Mouse (Mus musculus) cerebellum, adult 2 months (tissue): ENCODE measurements around the gene Slc25a48. TPM values are rescaled to one million over a fixed set of nuclear protein-coding genes. Genes with fewer than 3 reads are reported as not detected.

Experiments
- DNase-seq, 2 experiments: peaks; one replicate each; pipeline ENCODE4 v3.0.0; 2021
- H3K27ac ChIP-seq: fragments of 200-500 bp; 2 replicates; pipeline ENCODE4 v1.5.1; 2012; ENCODE audit warnings: low read length, control low read depth, inconsistent platforms; ENCODE audit not compliant: insufficient read depth
- H3K27me3 ChIP-seq: fragments of 200-500 bp; 2 replicates; pipeline ENCODE4 v1.6.1; 2012; ENCODE audit warnings: inconsistent platforms, mild to moderate bottlenecking, low read length, moderate library complexity; ENCODE audit not compliant: control insufficient read depth, insufficient read depth
- H3K4me1 ChIP-seq: fragments of 200-500 bp; 2 replicates; pipeline ENCODE4 v1.6.1; 2011; ENCODE audit warnings: low read length; ENCODE audit not compliant: control insufficient read depth, insufficient read depth
- H3K4me3 ChIP-seq: fragments of 200-500 bp; replicated peaks from 2 replicates; pipeline ENCODE3; 2011; ENCODE audit warnings: mild to moderate bottlenecking, low read depth, low read length, control low read depth; ENCODE audit not compliant: insufficient read depth
- CTCF ChIP-seq: fragments of 200-500 bp; IDR thresholded peaks from 2 replicates; pipeline ENCODE4 v1.5.1; 2011; ENCODE audit warnings: low read depth, mild to moderate bottlenecking, control low read depth, low read length, moderate library complexity, borderline replicate concordance; ENCODE audit not compliant: insufficient read depth
- POLR2A ChIP-seq: fragments of 200-500 bp; IDR thresholded peaks from 2 replicates; pipeline ENCODE4 v1.6.1; 2011; ENCODE audit warnings: low read length, control low read depth, borderline replicate concordance; ENCODE audit not compliant: insufficient read depth
- WGBS: fragments of 180-500 bp; shearing (Covaris S2); methylation state at CpG from one replicate; pipeline ENCODE4 v1.1.7; 2018; 5-methylcytosine and 5-hydroxymethylcytosine counted together
- polyA plus RNA-seq: library from polyadenylated mRNA; depleted of rRNA; stranded (reverse); fragments of >200 nt; gene quantifications from 2 replicates; pipeline ENCODE4 v1.2.3, GENCODE M21; 2012

Slc25a48 gene
- polyA plus RNA-seq, 1 experiment: 0.34 TPM

GRCm38 (mm10) chr13:56461460-56461859 lies 23.3 kb downstream of the Slc25a48 start:
- Histone ChIP-seq H3K27ac (no peak overlapping the region), H3K4me1 (no peaks in the 10 kb centered on the region), H3K4me3 (no peak overlapping the region), H3K27me3 (no peaks in the 10 kb centered on the region; the same call in 1 of the 2 replicates)
- no peak for TF ChIP-seq CTCF
- no peak for TF ChIP-seq POLR2A
- 91% methylated on average over 4 of the region's 4 CpGs for WGBS
- DNase-seq: no peak

GRCm38 (mm10) chr13:56462791-56463190 lies 24.6 kb downstream of the Slc25a48 start:
- no peak for DNase-seq
- TF ChIP-seq CTCF (no peak), POLR2A (no peak)
- WGBS: 76% methylated on average over 4 of the region's 4 CpGs
- Histone ChIP-seq H3K27ac (no peak overlapping the region), H3K4me1 (no peaks in the 10 kb centered on the region), H3K27me3 (no peaks in the 10 kb centered on the region; the same call in 1 of the 2 replicates), H3K4me3 (no peak overlapping the region)

- Histone ChIP-seq H3K4me1 (no peaks in the 10 kb centered on the region), H3K4me3 (no peak overlapping the region), H3K27ac (no peak overlapping the region), H3K27me3 (no peaks in the 10 kb centered on the region; the same call in 1 of the 2 replicates)
- 25% methylated on average over 7 of the region's 7 CpGs for WGBS
- TF ChIP-seq CTCF (no peak), POLR2A (no peak)
- DNase-seq: peak in 1 of 2 experiments; percentile 19
Observed at GRCm38 (mm10) chr13:56463261-56463660, 25.1 kb downstream of the Slc25a48 start.

GRCm38 (mm10) chr13:56463750-56464149 lies 25.6 kb downstream of the Slc25a48 start:
- H3K27ac ChIP-seq: no peak overlapping the region
- DNase-seq: no peak
- H3K4me1 ChIP-seq: no peaks in the 10 kb centered on the region
- 80% methylated on average over 6 of the region's 6 CpGs for WGBS
- H3K27me3 ChIP-seq: no peaks in the 10 kb centered on the region; the same call in 1 of the 2 replicates
- H3K4me3 ChIP-seq: no peak overlapping the region
- TF ChIP-seq POLR2A: no peak
- no peak for TF ChIP-seq CTCF

- Histone ChIP-seq H3K27me3 (no peaks in the 10 kb centered on the region), H3K27ac (no peak overlapping the region), H3K4me1 (no peaks in the 10 kb centered on the region), H3K4me3 (no peak overlapping the region)
- TF ChIP-seq POLR2A (no peak), CTCF (no peak)
- DNase-seq: no peak
- 93% methylated on average over 7 of the region's 7 CpGs for WGBS
Observed at GRCm38 (mm10) chr13:56467786-56468185, 29.6 kb downstream of the Slc25a48 start.

- WGBS: 85% methylated on average over 4 of the region's 4 CpGs
- TF ChIP-seq CTCF (no peak), POLR2A (no peak)
- Histone ChIP-seq H3K27ac (no peak overlapping the region), H3K4me3 (no peak overlapping the region), H3K4me1 (no peaks in the 10 kb centered on the region), H3K27me3 (no peaks in the 10 kb centered on the region)
- no peak for DNase-seq
Observed at GRCm38 (mm10) chr13:56468536-56468935, 30.4 kb downstream of the Slc25a48 start.

- Histone ChIP-seq H3K27ac (no peak overlapping the region), H3K27me3 (no peaks in the 10 kb centered on the region), H3K4me1 (no peaks in the 10 kb centered on the region), H3K4me3 (no peak overlapping the region)
- 68% methylated on average over 6 of the region's 6 CpGs for WGBS
- DNase-seq: no peak
- TF ChIP-seq CTCF (no peak), POLR2A (no peak)
Observed at GRCm38 (mm10) chr13:56471211-56471610, 33.1 kb downstream of the Slc25a48 start.

GRCm38 (mm10) chr13:56471951-56472350 lies 33.8 kb downstream of the Slc25a48 start:
- 21% methylated on average over 9 of the region's 9 CpGs for WGBS
- Histone ChIP-seq H3K27me3 (no peaks in the 10 kb centered on the region), H3K4me3 (no peak overlapping the region), H3K27ac (no peak overlapping the region), H3K4me1 (no peaks in the 10 kb centered on the region)
- TF ChIP-seq CTCF: no peak
- no peak for TF ChIP-seq POLR2A
- peak in 1 of 2 experiments; percentile 19 for DNase-seq

GRCm38 (mm10) chr13:56472661-56473060 lies 34.5 kb downstream of the Slc25a48 start:
- no peak overlapping the region for H3K4me3 ChIP-seq
- TF ChIP-seq CTCF: no peak
- no peak for TF ChIP-seq POLR2A
- 94% methylated on average over 9 of the region's 9 CpGs for WGBS
- H3K27ac ChIP-seq: no peak overlapping the region
- H3K4me1 ChIP-seq: no peaks in the 10 kb centered on the region
- DNase-seq: no peak
- no peaks in the 10 kb centered on the region for H3K27me3 ChIP-seq
